Mouse (Mus musculus): ENCODE results near the gene Pbx4.
A peak's percentile ranks its signal among the peaks of the same experiment; 100 is the strongest.

Pbx4 gene

DNA sequence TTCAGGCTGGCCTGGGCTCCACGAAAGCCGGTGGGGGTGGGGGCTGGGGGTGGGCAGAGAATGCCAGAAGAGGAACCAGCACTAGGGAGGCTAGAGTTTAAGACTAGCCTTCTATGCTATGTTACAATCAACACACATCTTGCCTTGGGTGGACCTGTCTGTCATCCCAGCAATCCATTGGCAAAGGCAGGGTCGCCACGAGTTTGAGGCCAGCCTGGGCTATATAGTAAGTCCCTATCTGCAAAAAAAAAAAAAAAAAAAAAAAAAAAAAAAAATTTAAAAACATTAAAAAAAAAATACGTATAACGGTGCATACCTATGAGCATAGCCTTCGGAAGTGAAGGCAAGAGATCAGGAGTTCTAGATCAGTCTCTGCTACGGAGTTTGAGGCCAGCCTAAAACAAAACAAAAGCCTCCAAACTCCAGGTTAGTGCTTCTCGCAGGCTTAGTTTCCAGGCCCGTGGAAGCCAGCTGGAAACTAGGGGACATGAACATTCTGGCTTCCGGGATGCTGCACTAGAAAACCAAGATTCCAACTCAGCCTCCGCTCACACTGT is 68.7 kb downstream of the Pbx4 start:
- no peak for DNase-seq (ENCODE audit: low spot score)

DNA sequence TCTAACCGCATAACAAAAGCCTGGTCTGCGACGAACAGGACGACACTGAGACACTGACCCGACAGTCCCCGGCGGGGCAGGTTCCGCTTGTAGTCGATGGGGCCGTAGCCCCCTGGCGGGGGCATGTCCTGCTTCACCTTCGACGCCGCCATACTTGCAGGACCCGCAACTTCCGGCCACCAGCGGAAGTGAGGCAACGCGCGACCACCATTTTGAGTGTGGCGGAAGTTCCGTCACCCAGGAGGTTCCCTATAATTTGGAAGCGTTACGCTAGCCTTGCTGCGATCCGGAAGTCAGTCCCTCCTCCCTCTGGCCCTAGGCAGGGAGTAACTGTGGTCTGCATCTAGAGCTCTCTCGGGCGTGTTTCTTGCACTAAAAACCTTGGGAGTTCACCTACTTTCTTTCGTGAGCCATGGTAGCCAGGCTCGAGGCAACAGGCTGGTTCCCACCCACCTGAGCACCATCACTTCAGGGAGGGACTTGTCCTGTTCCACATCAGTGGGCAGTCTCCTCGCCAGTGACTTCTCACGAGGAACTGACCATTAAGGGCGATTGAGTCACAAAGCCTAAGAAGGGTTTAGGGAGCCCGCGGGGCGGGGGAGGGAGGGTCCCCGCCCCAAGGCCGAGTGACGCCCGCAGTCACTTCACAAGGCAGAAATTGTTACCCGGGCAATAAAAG is 69.3 kb downstream of the Pbx4 start:
- DNase-seq (ENCODE audit: low spot score): peak; percentile 94

DNA sequence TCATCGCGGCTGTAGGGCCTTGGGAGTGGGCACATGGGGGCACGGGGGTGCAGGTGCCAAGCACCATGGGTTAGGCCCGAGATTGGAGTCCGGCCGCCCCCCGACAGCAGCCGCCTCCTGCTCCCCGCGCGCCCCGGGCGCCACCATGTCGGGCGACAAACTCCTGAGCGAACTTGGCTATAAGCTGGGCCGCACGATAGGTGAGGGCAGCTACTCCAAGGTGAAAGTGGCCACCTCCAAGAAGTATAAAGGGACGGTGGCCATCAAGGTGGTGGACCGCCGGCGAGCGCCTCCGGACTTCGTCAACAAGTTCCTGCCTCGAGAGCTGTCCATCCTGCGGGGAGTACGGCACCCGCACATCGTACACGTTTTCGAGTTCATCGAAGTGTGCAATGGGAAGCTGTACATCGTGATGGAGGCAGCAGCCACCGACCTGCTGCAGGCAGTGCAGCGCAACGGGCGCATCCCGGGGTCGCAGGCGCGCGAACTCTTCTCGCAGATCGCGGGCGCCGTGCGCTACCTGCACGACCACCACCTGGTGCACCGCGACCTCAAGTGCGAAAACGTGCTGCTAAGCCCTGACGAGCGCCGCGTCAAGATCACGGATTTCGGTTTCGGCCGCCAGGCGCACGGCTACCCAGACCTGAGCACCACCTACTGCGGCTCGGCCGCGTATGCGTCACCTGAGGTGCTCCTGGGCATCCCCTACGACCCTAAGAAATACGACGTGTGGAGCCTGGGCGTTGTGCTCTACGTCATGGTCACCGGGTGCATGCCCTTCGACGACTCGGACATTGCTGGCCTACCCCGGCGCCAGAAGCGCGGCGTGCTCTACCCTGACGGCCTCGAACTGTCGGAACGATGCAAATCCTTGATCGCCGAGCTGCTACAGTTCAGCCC is 70.1 kb downstream of the Pbx4 start, which contains the start of the genes Tssk6, Ndufa13 and Yjefn3:
Gene Tssk6, plus strand, starts transcription at position 22 of the 900 bp plus-strand sequence.
Gene Ndufa13, minus strand, starts transcription at position 396 of the 900 bp plus-strand sequence.
Gene Yjefn3, minus strand, starts transcription at position 550 of the 900 bp plus-strand sequence.
- peak; percentile 61 for DNase-seq (ENCODE audit: low spot score)

DNA sequence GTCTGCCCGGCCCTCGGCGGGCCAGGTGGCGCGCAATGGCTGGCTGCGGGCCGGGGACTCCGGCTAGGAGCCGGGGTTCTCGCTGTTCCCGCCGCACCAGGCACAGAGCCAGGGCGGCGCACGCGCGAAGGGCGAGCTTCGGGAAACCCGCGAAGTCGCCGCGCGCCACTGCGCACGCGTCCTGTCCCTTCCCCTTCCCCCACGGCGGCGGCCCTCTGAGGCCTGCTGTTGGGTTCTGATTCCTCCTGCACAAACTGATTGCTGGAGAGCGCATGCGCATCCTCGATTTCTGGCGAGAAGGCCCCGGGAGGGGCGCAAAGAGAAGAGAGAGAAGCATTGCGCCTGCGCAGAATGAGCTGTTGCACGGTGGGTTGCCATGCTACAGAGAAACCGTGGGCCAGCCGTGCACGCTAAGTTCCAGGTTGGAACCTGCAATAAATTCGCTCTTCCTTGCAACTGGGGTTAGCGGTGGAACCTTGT is 70.8 kb downstream of the Pbx4 start:
- DNase-seq (ENCODE audit: low spot score): peak; percentile 98

DNA sequence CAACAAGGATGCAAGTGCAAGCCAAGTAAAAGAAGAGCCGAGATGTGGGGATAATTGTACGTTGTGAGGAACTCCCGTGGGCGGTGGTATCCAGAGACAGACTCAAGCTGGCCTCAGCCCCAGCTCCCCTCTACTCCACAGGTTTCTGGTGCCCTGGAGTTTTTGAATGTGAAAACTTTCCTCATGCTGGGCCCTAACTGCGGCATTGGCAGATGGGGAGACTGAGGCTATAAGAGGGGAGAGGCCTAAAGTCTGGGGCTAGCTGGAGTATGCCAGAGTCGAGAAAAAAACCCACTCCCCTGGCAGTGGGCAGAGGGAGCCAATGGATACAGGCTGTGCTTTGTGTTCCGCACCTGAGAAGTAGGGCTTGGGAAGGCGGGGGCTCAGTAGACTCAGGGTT is 71.8 kb downstream of the Pbx4 start:
- DNase-seq (ENCODE audit: low spot score): no peak

DNA sequence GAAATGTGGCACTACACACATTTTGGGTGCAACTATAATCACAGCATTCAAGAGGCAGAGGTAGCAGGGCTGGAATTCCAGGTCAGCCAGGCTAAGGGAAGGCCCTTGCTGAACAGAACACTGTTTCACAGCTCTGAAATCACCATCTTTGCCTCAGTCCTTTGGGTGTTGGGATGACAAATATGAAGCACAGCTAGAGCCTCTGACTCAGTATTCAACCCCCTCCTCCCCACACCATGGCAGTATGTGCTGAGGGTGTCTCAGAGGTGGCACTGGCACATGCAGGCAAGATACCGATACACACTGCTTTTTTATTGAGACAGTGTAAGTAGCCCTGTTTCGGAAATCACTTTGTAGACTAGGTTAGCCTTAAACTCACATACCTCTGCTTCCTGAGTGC is 74.0 kb downstream of the Pbx4 start:
- DNase-seq (ENCODE audit: low spot score): no peak

DNA sequence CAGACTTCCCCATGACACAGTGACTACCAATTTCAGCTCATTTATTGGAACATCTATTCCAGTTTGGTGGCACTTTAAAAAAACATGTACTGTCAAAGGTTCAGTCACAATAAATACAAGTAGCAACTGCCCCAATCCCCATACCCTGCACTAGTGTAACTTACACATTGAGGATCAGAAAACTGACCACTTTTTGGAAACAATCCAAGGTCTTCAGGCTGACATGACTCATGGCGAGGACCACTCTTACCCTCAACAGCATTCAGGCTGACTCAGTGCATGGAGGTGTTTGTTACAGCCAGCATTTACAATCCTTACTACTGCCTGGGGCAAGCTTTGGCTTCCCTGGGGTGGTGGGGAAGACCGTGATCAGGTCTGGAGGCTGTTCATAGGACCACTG is 74.8 kb downstream of the Pbx4 start:
- DNase-seq (ENCODE audit: low spot score): no peak

DNA sequence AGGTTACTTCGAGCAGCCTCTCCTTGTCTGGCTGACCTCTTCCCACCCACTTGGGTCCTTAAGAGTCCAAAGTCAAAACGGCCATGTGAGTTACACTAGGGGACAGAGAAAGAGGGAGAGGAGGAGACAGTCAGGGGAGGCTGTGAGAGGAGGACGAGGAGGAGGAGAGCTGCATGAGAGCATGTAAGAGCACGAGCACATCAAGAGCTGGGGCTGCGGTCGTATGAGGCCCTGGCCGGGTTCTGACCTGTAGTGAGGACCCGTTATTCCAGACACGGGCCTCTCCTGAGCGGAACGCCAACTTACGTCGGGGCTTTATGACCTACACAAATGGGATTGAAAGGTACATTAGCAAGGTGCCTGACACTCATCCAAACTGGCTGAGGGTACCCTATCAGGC is 79.6 kb downstream of the Pbx4 start:
- no peak for DNase-seq (ENCODE audit: low spot score)

DNA sequence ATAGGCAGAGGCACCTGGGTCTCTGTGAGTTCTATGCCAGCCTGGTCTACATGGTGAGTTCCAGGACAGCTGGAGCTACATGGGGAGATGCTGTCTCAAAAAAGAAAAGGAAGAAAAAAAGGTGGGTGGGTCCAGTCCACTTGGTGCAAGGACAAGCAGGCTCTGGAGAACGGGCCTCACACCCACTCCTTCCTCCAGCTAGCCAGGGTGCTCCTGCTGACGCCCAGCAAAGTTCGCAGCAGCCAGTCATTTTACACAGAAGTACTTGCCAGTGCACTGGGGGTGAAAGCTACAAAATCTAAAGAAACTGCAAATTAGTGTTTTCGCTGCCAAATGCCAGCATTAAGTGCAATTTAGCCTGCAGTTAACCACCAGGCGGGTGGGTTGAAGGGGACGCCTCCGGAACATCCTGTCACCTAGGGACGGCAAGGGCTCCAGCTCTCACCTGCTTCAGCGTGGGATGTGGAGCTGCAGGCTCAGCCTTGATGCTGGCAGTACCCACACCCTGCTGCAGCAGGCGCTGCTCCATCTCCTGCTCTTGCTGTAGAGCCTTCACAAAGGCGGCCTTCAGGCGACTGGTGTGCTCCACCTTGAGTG is 80.3 kb downstream of the Pbx4 start:
- DNase-seq (ENCODE audit: low spot score): no peak

DNA sequence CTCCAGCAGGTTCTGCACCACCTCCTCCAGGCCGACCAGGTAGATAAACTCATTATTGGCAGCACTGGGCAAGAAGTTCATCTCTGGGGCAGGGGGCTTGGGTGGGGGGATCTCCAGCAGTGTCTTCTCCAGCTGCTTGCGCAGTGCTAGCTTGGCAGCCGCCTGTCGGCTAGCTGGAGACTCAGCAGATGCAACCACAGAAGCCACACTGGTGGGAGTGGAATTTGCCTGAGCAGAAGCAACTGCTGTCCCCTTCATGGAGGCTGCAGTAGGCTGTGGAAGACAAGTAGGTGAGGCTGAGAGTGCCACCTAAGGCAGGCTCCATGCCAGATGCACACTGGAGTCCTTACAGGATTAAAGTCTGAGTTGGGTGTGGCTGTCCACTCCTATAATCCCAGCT is 82.2 kb downstream of the Pbx4 start:
- no peak for DNase-seq (ENCODE audit: low spot score)

DNA sequence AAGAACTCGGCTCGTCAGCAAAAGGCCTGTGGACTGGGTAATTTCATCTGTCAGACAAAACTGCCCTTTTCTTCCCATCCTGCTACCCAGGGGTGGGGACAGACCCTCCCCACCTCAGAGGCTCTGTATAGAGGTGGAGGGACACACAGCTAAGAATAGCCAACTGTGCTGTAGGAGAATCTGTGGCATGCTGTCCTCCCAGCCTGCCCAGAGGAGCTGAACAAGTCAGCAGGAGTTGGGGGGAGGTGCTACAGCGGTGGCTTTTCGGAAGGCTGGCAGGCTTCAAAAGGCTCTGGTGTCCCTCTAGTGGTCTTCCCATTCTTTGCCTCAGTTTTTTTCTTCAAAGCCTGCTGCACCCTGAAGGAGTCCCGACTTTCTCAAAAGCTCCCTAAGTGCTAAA is 83.5 kb downstream of the Pbx4 start:
- no peak for DNase-seq (ENCODE audit: low spot score)

DNA sequence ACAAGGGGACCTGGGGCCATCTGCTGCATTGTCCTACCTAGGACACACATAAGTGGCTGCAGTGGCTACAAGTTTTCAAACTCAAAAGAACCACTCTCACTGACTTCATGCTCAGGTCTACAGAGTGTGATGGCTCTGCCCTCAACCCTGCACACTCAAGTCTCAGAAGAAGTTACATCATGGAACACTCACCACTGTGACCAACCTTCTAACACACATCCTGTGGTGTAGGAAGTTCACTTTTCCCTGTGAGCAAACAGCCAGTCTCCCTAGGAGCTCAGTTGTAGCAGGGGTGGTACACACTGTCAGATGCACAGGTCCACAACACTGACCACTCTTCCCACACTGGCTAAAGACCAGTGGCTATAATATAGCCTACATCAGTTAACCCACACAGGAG is 86.2 kb downstream of the Pbx4 start:
- no peak for DNase-seq (ENCODE audit: low spot score)

DNA sequence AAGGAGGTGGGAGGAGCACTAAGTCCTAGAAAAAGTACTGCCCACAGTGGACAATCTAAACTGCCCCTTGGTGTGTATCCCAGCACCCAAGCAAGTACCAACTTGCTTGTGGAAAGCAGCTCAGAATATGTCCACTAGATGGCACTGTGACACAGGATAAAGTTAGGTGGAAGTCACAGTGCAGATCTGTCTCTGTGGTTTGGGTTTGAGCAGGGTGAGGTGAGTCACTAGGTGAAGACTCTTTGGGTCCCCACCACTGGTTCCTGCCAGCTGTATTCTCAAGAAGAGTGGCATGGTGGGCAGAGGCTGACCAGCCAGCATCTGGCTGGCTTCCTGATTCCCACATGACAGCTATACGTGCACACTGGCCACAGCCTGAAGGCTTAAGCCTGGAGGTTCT is 86.7 kb downstream of the Pbx4 start:
- DNase-seq (ENCODE audit: low spot score): peak; percentile 83

DNA sequence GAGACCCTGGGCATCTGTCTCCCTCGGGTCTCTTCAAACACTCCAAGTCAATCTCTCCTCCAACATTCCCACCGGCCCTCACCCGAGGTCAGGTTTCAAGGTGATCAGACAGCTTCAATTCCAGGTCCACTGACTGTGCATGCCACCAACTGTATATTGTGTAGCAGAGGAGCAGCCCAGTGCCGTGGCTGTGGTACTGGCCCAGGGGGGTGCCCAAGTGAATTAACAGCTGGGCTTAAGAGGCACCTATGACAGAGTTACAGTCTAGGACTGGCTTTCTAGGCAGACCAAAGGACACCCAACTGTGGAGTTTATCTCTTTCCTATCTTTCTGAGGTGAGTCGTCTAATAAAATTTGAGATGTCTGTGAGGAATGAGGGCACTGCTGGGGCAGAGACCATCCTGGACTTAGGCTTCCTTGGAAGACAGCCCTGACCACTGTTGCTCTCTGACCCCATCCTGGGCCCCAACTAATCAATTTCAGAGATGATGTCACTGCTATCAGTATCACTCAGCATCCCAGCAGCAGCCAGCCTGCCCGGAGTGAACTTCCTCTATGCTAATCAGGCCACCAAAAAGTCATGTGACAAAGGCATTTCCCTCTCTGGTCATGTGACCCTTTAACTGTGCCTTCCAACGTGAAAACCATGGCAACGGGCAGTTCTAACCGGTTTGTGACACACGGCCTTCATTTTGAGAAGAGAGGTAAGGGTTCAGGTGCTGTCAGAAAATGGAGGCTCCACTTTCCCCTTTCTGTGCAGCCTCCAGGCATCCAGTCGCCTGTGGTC is 87.8 kb downstream of the Pbx4 start:
- peak; percentile 89 for DNase-seq (ENCODE audit: low spot score)

DNA sequence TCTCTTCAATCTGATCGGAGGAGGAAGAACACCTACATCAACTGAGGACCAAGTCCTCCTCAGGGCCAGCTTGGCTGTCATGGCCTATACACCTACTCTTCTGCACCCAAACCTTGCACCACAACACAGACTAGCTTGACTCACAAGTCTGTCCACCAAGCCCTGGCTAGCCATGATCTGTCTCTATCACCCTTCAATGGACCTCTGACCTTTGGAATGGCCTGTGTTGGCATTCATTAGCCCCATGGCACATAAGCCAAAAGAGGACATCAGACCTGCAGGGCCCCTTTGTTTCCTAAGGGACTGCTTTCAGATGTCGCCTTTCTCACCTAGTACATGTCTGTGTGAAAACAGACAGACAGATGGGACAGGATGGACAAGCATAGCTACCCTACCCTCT is 88.8 kb downstream of the Pbx4 start:
- DNase-seq (ENCODE audit: low spot score): no peak

All from T-cell, adult 2 months (primary cell).